Mouse (Mus musculus) megakaryocyte, embryonic 14.5 days (primary cell): ENCODE measurements at regions not wholly inside any gene's neighbourhood (a gene's known extent, or its start where the extent isn't known, plus 50 kb on each side); places are given as distances from the start of the nearest gene placed in this dataset.

Experiments used
- H3K27me3 ChIP-seq: replicated peaks from 2 replicates; pipeline ENCODE3; 2012; ENCODE audit warnings: inconsistent platforms
- H3K36me3 ChIP-seq: replicated peaks from 2 replicates; pipeline ENCODE3; 2012; ENCODE audit warnings: low read length, inconsistent platforms, mixed read lengths
- H3K4me1 ChIP-seq: 2 replicates; pipeline ENCODE4 v1.6.1; 2012; ENCODE audit warnings: inconsistent platforms
- H3K4me3 ChIP-seq: replicated peaks from 2 replicates; pipeline ENCODE3; 2012; ENCODE audit warnings: moderate library complexity, mild to moderate bottlenecking, inconsistent platforms
- H3K9me3 ChIP-seq: 2 replicates; pipeline ENCODE4 v1.6.1; 2012; ENCODE audit warnings: inconsistent platforms
- FLI1 ChIP-seq: IDR thresholded peaks from 2 replicates; pipeline ENCODE4 v1.6.1; 2012; ENCODE audit warnings: low read length, inconsistent platforms, mixed read lengths
- GATA1 ChIP-seq: IDR thresholded peaks from 3 replicates; pipeline ENCODE4 v1.6.1; 2012; ENCODE audit warnings: mixed read lengths, low read length, inconsistent platforms, borderline replicate concordance

DNA sequence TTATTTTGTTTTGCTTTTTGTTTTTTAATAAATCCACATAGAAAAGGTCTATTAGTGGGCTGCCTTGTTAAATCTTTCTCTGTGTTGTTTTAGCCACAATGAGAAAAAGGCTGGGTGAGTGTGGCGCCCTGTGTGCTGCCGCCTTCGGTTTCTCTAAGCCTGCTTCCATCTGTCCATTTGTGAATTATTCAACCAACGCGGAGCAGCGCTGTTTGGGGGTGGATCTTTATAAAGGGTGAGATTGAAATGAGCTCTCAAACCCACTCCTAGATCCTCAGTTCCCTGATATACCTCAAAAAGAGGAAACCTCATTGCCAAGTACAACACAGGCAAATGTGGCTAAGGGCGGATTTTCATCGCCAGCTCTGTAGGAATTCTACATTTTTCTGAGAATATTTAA, 74.0 kb upstream of the Arg1 start:
- H3K27me3 ChIP-seq, result peaks cover 2% of the 10 kb centered on the region
- H3K4me3 ChIP-seq, result no peak overlapping the region
- H3K36me3 ChIP-seq, result no peaks in the 10 kb centered on the region
- H3K4me1 ChIP-seq, result no peaks in the 10 kb centered on the region
- peaks cover 4% of the 10 kb centered on the region; the same call in 1 of the 2 replicates for H3K9me3 ChIP-seq
- TF ChIP-seq GATA1, result no peak
- TF ChIP-seq FLI1, result no peak

GRCm38 (mm10) chr10:25000231-25001222, 73.2 kb upstream of the Arg1 start:
- Histone ChIP-seq H3K4me1 (no peaks in the 10 kb centered on the region), H3K4me3 (no peak overlapping the region), H3K9me3 (peaks cover 2% of the 10 kb centered on the region; the same call in 1 of the 2 replicates), H3K27me3 (peaks cover 2% of the 10 kb centered on the region), H3K36me3 (no peaks in the 10 kb centered on the region)
- TF ChIP-seq FLI1, result no peak
- no peak for TF ChIP-seq GATA1

- H3K9me3 ChIP-seq, result no peaks in the 10 kb centered on the region
Measured at GRCm38 (mm10) chr10:24999807-25000206, 72.5 kb upstream of the Arg1 start.

GRCm38 (mm10) chr10:24997661-24998060, 70.4 kb upstream of the Arg1 start:
- no peak overlapping the region for H3K4me3 ChIP-seq
- peaks cover 2% of the 10 kb centered on the region for H3K27me3 ChIP-seq
- H3K4me1 ChIP-seq, result no peaks in the 10 kb centered on the region
- H3K9me3 ChIP-seq, result no peaks in the 10 kb centered on the region
- H3K36me3 ChIP-seq, result no peaks in the 10 kb centered on the region
- TF ChIP-seq GATA1 (no peak), FLI1 (no peak)

More at GRCm38 (mm10) chr10:24999807-25000206, 72.5 kb upstream of the Arg1 start:
- Histone ChIP-seq H3K4me3 (no peak overlapping the region), H3K4me1 (no peaks in the 10 kb centered on the region), H3K27me3 (peaks cover 2% of the 10 kb centered on the region), H3K36me3 (no peaks in the 10 kb centered on the region)
- TF ChIP-seq GATA1 (no peak), FLI1 (no peak)

DNA sequence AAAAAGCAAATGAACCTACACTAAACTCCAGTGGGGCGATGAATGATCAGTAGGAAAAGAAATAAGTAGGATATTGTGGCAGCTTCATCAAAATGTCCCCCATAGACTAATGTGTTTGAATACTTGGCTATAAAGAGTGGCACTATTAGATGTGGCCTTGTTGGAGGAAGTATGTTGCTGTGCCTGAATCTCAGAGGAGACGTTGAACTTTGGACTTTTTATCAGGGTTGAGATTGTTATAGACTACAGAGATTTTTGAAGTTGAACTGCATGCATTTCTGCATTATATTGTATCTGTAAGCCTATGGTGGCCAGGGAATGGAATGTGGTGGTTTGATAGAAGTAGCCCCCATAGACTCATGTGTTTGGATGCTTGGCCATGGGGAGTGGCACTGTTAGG, 68.5 kb upstream of the Arg1 start:
- peaks cover 2% of the 10 kb centered on the region for H3K27me3 ChIP-seq
- TF ChIP-seq FLI1 (no peak), GATA1 (no peak)
- no peaks in the 10 kb centered on the region for H3K9me3 ChIP-seq
- H3K4me3 ChIP-seq, result no peak overlapping the region
- H3K4me1 ChIP-seq, result no peaks in the 10 kb centered on the region
- H3K36me3 ChIP-seq, result no peaks in the 10 kb centered on the region

DNA sequence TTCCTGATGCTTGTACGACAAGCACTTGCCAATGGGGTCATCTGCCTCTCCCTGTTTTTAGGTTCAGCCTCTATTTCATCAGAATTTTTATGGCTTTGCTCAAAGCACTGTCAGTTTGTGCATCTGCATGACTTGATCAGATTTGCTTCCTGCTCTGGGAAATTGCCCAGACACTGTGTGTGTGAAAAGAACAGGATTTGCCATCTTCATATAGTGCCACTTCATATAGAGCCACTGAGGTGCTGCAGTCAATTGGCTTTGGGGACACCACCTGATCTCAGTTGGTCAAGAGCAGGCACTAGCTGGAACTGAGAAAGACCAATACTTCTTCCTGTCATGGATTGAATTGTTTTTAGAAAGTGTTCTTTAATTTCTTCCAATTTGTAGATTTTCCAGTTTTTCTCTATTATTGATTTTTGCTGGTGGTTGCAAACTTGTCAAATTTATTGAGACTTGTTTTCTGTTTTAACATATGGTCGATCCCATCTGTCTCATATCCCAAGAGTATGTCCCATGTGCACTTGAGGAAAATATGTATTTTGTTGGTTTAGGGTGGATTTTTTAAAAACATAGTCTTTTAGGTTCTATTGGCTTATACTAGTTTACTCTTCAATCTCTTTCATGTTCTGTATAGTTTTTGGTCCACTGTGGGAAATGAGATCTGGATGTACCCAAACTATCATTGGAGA, 62.8 kb upstream of the Arg1 start:
- no peaks in the 10 kb centered on the region for H3K27me3 ChIP-seq

GRCm38 (mm10) chr10:24984801-24985200, 57.5 kb upstream of the Arg1 start:
- no peak for TF ChIP-seq FLI1
- TF ChIP-seq GATA1, result no peak
- no peaks in the 10 kb centered on the region for H3K36me3 ChIP-seq

More for the DNA sequence above, 62.8 kb upstream of the Arg1 start:
- Histone ChIP-seq H3K9me3 (peaks cover 2% of the 10 kb centered on the region), H3K4me1 (no peaks in the 10 kb centered on the region), H3K4me3 (no peak overlapping the region), H3K36me3 (no peaks in the 10 kb centered on the region)
- TF ChIP-seq FLI1, result no peak
- no peak for TF ChIP-seq GATA1

GRCm38 (mm10) chr10:24981763-24982162, 54.5 kb upstream of the Arg1 start:
- Histone ChIP-seq H3K27me3 (no peaks in the 10 kb centered on the region), H3K4me3 (no peak overlapping the region), H3K4me1 (no peaks in the 10 kb centered on the region), H3K9me3 (peaks cover 17% of the 10 kb centered on the region), H3K36me3 (no peaks in the 10 kb centered on the region)
- TF ChIP-seq GATA1 (no peak), FLI1 (no peak)

More at GRCm38 (mm10) chr10:24984801-24985200, 57.5 kb upstream of the Arg1 start:
- H3K27me3 ChIP-seq, result no peaks in the 10 kb centered on the region
- H3K9me3 ChIP-seq, result peaks cover 17% of the 10 kb centered on the region
- H3K4me3 ChIP-seq, result no peak overlapping the region
- no peaks in the 10 kb centered on the region for H3K4me1 ChIP-seq
